Mouse (Mus musculus) layer of hippocampus, adult 11-12 months (tissue): ENCODE data around the gene Ppcs.

Experiments
- DNase-seq: peaks from one replicate; pipeline ENCODE4 v3.0.0; 2022; ENCODE audit warnings: low spot score

Ppcs gene

GRCm38 (mm10) chr4:119417894-119418293 is 4.3 kb downstream of the Ppcs start:
- no peak for DNase-seq

- DNase-seq = no peak
These were observed 5.0 kb downstream of the Ppcs start for GRCm38 (mm10) chr4:119417270-119417669.

- DNase-seq = peak; percentile 95
These were observed 7.0 kb downstream of the Ppcs start, which contains the start of gene Ccdc30 for GRCm38 (mm10) chr4:119415072-119415753. Gene Ccdc30 (minus strand): TSS chr4:119415521.

GRCm38 (mm10) chr4:119412791-119413190 is 9.4 kb downstream of the Ppcs start:
- DNase-seq = no peak

GRCm38 (mm10) chr4:119411877-119412650 is 10.2 kb downstream of the Ppcs start:
- no peak for DNase-seq

DNA sequence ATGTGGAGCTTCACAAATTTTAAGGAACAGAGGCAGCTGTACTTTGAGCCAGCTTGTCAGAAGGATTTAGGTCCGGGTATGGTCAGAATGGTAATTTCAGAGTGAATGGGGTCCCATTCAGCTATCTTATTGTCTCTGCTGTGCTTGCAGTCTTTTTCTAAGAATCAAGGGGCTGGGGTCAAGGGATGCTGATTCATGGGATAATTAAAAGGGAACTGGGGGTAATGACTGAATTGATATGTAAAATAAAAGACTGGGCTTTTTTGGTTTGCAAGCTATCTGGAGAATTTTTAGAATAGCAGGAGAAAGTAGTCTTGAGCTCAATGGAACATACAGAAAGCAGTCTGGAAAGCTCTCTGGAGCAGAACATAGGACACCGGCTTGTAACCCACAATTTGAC is 18.8 kb downstream of the Ppcs start:
- DNase-seq = no peak

DNA sequence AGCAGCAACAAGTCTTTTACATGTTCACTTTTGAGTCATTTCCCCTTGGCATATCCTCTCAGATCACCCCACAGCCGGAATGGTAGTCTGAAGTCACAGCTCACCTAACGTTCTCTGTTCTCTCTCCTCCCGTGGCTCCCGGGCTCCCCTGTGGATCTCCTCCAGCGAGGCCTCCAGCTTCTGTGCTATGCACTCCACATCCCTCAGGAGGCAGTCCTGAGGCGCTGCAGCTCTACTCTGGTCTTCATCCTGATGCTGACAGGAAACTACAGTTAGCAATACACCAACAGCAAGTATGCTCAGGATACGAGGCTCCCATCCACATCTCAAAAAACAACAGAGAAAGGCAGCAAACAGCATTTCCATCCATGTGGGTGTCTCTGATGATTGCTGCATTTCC is 21.3 kb downstream of the Ppcs start:
- no peak for DNase-seq

DNA sequence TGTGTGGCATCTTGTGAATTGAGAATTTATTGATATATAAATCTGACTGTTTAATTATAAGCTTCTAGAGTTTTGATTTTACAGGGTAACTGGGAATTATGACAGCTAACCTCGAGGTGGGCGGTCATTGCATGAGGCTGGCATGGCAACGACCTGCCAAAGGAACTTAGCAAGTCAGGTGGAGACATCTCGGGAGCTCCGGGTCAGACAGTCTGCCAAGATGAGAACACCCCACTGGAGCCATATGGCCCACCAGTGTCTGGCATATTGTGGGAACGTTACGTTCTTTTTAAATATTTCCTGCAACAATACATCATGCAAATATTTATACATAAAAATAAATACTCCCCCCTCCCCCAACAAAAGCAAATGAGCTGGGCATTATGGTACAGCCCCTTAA is 23.5 kb downstream of the Ppcs start:
- no peak for DNase-seq

DNA sequence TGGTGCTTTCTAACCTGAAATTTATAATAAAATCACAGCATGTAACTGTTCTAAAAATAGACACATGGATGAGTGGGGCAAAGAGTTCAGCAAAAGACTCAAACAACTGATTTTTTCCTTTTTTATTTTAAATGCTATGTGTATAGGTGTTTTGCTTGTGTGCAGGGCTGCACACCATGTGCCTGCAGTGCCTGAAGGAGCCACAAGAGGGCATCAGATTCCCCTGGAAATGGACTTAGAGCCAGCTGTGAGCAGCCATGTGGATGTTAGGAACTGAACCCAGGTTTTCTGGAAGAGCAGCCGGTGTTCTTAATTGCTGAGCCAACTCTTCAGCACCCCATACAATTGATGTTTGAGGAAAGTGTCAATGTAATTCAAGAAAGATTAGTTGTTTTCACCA is 31.9 kb downstream of the Ppcs start:
- no peak for DNase-seq

DNA sequence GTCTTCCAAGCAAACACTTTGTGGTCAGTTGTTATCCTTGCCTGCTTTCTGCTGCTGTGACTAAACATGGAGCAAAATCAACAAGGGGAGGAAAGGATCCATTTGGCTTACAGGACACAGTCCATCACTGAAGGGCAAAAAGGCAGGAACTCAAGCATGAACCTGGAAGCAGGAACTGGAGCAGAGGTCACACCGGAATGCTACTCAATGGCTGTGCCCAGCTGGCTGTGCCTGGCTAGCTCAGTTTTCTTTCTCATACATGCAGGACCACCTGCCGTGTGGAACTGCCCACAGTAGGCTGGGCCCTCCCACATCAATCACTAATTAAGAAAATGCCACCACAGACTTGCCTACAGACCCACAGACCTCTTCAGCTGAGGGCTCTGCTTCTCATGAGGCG is 33.0 kb downstream of the Ppcs start:
- no peak for DNase-seq

DNA sequence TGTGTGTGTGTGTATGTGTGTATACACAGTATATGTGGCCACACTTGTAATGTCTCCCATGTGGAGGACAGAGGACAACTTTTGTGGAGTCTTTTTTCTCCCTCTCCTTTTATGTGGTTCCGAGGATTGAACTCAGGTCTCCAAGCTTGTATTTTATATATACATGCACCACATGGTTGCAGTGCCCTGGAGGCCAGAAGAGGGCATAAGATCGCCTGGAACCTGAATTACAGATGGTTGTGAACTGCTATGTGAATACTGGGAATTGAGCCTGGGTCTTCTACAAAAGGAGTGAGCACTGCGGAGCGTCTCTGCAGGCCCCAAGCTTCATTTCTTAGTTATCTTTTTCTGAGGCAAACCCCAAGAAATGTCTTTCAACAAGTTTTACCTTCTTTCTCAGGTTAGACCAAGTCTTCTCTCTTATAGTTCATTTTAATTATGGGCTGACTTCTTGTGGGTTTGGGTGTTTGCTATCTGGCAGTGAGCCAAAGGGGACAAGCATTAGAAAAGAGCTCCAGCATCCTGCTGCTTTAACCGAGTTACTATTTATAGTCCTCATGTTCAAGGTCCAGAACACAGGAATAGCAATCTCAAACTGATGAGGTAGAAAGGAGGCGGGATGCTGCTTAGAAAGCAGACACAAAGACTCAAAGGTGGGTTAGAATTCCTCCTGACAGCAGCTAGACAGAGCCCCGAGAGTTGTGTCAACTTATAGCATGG is 40.6 kb downstream of the Ppcs start:
- no peak for DNase-seq

- DNase-seq = no peak
These were observed 52.8 kb downstream of the Ppcs start for GRCm38 (mm10) chr4:119369460-119369859.
